Mouse (Mus musculus) small intestine, adult 2 months (tissue): ENCODE measurements at regions not wholly inside any gene's neighbourhood (a gene's known extent, or its start where the extent isn't known, plus 50 kb on each side); places are given as distances from the start of the nearest gene placed in this dataset.

ENCODE experiments used
- CTCF ChIP-seq: fragments of 200-500 bp; IDR thresholded peaks from 2 replicates; pipeline ENCODE4 v1.5.1; 2012; ENCODE audit warnings: low read depth, mild to moderate bottlenecking, control low read depth, inconsistent platforms, low read length, moderate library complexity, mixed read lengths; ENCODE audit not compliant: insufficient replicate concordance, insufficient read length; ENCODE audit errors: extremely low read depth
- POLR2A ChIP-seq: fragments of 200-500 bp; IDR thresholded peaks from 2 replicates; pipeline ENCODE4 v1.6.1; 2012; ENCODE audit warnings: low read depth, mild to moderate bottlenecking, control low read depth, inconsistent platforms, low read length, moderate library complexity

GRCm38 (mm10) chr3:61308764-61309163 is 52.7 kb upstream of the Rap2b start:
- TF ChIP-seq CTCF (no peak), POLR2A (no peak)
